Mouse (Mus musculus) C2C12 (cell line): ENCODE results near the gene Mfsd4b1. TPM values are rescaled to one million over a fixed set of nuclear protein-coding genes. Genes with fewer than 3 reads are reported as not detected.

Source experiments
- H3K27me3 ChIP-seq: one replicate; pipeline ENCODE4 v1.6.1; 2011; ENCODE audit not compliant: control insufficient read depth, insufficient read depth, insufficient read length
- H3K36me3 ChIP-seq: one replicate; pipeline ENCODE4 v1.6.1; 2011; ENCODE audit not compliant: control insufficient read depth, insufficient read depth
- H3K4me3 ChIP-seq: one replicate; pipeline ENCODE4 v1.5.1; 2011; ENCODE audit warnings: mild to moderate bottlenecking, control low read depth; ENCODE audit not compliant: poor library complexity, insufficient read depth, severe bottlenecking
- H3K79me2 ChIP-seq: one replicate; pipeline ENCODE4 v1.6.1; 2011; ENCODE audit not compliant: control insufficient read depth, insufficient read depth
- H3K79me3 ChIP-seq: one replicate; pipeline ENCODE4 v1.6.1; 2011; ENCODE audit warnings: low read depth, control low read depth
- H3ac ChIP-seq: one replicate; pipeline ENCODE3; 2011; ENCODE audit warnings: low read depth; ENCODE audit not compliant: control insufficient read depth, insufficient read length
- CEBPB ChIP-seq: IDR thresholded peaks from one replicate; pipeline ENCODE4 v1.6.1; 2011; ENCODE audit warnings: low read depth, mild to moderate bottlenecking, control low read depth, moderate library complexity
- CTCF ChIP-seq: IDR thresholded peaks from one replicate; pipeline ENCODE4 v1.5.1; 2011; ENCODE audit not compliant: control insufficient read depth, insufficient read depth, insufficient read length
- FOSL1 ChIP-seq: IDR thresholded peaks from one replicate; pipeline ENCODE4 v1.8.0; 2011; ENCODE audit warnings: mild to moderate bottlenecking, low read length; ENCODE audit not compliant: poor library complexity, insufficient read depth, severe bottlenecking
- MAX ChIP-seq: IDR thresholded peaks from one replicate; pipeline ENCODE4 v1.6.1; 2011; ENCODE audit warnings: mild to moderate bottlenecking, control low read depth
- MYOD1 ChIP-seq: IDR thresholded peaks from one replicate; pipeline ENCODE4 v1.6.1; 2011; ENCODE audit warnings: low read depth; ENCODE audit not compliant: control insufficient read depth, insufficient read length
- MYOG ChIP-seq: IDR thresholded peaks from one replicate; pipeline ENCODE4 v1.6.1; 2011; ENCODE audit not compliant: control insufficient read depth, insufficient read length; ENCODE audit errors: extremely low read depth
- USF1 ChIP-seq: IDR thresholded peaks from one replicate; pipeline ENCODE4 v1.6.1; 2011; ENCODE audit warnings: low read depth, mild to moderate bottlenecking, control low read depth, moderate library complexity
- polyA plus RNA-seq: library from polyadenylated mRNA; unstranded; fragments of >200 nt; fragmentation: generic; extraction: Trizol; gene quantifications from one replicate; pipeline ENCODE4 v1.2.1, GENCODE M21; 2012; ENCODE audit warnings: missing spikeins

Gene Mfsd4b1
- polyA plus RNA-seq, 1 experiment = not detected

DNA sequence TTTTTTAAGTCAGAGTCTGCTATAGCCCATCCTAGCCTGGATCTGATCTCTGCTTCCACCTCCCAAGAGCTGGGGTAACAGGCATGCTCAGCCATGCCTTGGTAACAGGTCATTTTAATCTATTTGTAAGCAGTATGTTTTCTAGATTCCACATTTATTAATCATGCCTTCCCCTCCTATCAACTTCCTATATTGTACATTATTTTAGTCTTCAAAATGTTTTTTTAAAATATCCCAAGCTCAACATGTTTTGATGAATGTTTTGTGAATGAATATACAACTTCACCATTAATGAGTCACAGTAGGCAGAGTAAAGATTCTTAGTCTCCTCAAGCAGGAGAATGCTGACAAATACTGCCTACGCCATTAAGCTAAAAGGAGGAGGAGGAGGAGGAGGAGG is 42.0 kb upstream of the Mfsd4b1 start:
- H3K79me3 ChIP-seq = no peaks in the 10 kb centered on the region
- H3K4me3 ChIP-seq = no peak overlapping the region
- TF ChIP-seq CTCF (no peak), USF1 (no peak), FOSL1 (no peak), MAX (no peak), MYOD1 (no peak), CEBPB (no peak), MYOG (no peak)
- H3ac ChIP-seq = no peak overlapping the region
- no peaks in the 10 kb centered on the region for H3K27me3 ChIP-seq
- no peaks in the 10 kb centered on the region for H3K36me3 ChIP-seq
- H3K79me2 ChIP-seq = no peaks in the 10 kb centered on the region

DNA sequence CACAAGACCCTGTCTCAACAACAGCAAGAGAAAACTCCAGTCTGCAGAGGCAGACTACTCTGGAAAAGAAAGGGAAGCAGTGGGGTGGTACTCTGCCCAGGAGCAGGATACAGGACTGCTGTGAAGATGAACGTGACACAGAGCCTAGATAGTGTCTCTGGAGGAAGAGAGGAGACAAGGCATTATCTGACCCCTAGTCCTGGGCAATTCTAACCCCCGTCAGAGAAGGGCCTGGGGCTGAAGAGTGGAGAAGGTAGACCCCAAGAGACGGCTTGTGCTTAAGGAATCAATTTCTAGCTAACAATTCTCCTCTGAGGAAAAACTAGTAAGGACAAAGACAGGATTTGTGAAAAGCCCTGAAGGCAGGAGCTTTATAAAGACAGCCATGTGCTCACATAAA is 40.3 kb upstream of the Mfsd4b1 start:
- Histone ChIP-seq H3K79me2 (no peaks in the 10 kb centered on the region), H3ac (no peak overlapping the region), H3K79me3 (no peaks in the 10 kb centered on the region), H3K4me3 (no peak overlapping the region), H3K36me3 (no peaks in the 10 kb centered on the region), H3K27me3 (no peaks in the 10 kb centered on the region)
- TF ChIP-seq USF1 (no peak), CTCF (no peak), FOSL1 (no peak), MYOG (no peak), MYOD1 (no peak), CEBPB (no peak), MAX (no peak)

DNA sequence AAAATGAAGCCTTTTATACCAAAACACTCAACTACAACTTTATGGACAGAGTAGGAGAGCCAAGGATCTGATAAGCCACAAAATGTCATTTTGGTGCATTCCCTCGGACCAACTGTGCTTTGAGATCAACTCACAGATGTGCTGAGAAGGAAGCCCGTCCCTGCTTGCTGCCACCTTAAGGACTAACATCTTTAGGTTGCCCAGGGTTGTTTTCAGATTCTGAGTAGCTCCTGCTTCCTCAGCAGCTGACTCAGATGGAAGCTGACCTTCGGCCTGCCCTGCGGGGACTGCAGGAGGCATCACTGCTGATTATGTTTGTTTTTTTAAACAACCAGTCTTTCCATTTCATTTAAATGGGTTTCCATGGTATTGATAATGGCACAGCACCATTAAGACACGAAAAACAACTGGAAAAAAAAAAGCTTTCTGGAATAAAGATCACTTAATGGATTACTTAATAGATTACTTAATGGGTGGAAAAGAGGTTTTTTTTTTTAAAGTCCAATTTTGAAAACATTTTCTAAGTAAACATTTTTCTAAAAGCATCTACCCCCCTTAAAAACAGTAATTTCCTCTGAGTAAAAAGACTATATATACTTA is 38.3 kb upstream of the Mfsd4b1 start:
- Histone ChIP-seq H3K79me2 (no peaks in the 10 kb centered on the region), H3K4me3 (no peak overlapping the region), H3K79me3 (no peaks in the 10 kb centered on the region), H3K27me3 (no peaks in the 10 kb centered on the region), H3K36me3 (no peaks in the 10 kb centered on the region), H3ac (no peak overlapping the region)
- TF ChIP-seq CTCF (no peak), MYOG (no peak), FOSL1 (no peak), MYOD1 (no peak), USF1 (no peak), MAX (no peak), CEBPB (no peak)

DNA sequence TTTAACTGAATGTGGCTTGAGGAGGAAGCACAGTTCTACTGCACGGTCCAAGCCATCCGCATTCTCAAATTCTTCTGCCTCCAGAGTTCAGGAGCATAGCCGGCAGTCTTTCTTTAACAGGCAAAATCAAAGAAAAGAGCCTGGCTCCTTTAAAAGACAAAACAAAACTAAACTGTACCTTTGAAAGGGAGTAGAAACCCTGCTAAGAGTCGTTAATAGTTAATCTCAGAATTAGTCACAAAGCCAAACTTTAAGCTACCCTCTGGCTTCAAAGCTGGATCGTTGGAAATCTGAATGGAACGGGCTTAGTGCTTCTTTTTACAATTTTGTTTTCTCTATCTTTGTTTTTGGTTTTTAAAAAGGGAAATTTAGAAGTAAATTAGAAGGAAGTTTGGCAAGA is 37.7 kb upstream of the Mfsd4b1 start:
- H3ac ChIP-seq = no peak overlapping the region
- H3K79me2 ChIP-seq = no peaks in the 10 kb centered on the region
- H3K4me3 ChIP-seq = no peak overlapping the region
- no peaks in the 10 kb centered on the region for H3K36me3 ChIP-seq
- no peaks in the 10 kb centered on the region for H3K79me3 ChIP-seq
- no peak for TF ChIP-seq MAX
- no peak for TF ChIP-seq CTCF
- no peak for TF ChIP-seq MYOG
- no peak for TF ChIP-seq FOSL1
- TF ChIP-seq USF1 = no peak
- TF ChIP-seq CEBPB = no peak
- no peaks in the 10 kb centered on the region for H3K27me3 ChIP-seq

DNA sequence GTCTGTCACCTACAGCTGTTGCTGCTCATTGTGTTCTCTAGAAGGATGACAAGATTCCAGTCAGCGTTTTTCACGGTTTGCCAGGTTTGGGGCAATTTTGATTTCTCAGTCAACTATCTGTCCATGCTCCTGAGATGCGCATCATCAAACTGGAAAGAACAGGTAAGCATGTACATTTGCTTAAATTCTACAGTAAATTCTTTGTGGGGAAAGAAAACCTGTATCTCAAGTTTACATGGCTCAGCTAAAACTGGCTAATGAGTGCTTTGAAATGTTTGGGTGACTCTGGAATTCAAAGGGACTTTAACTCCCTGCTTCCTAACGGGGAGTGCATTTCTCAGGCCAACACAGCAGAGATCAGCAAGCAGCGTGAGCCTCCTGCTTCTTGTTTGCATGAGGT is 36.9 kb upstream of the Mfsd4b1 start:
- H3K27me3 ChIP-seq = no peaks in the 10 kb centered on the region
- H3K36me3 ChIP-seq = no peaks in the 10 kb centered on the region
- H3ac ChIP-seq = no peak overlapping the region
- H3K79me3 ChIP-seq = no peaks in the 10 kb centered on the region
- H3K79me2 ChIP-seq = no peaks in the 10 kb centered on the region
- TF ChIP-seq FOSL1 (no peak), MAX (no peak), MYOG (no peak), USF1 (no peak), CEBPB (no peak)
- no peak overlapping the region for H3K4me3 ChIP-seq

DNA sequence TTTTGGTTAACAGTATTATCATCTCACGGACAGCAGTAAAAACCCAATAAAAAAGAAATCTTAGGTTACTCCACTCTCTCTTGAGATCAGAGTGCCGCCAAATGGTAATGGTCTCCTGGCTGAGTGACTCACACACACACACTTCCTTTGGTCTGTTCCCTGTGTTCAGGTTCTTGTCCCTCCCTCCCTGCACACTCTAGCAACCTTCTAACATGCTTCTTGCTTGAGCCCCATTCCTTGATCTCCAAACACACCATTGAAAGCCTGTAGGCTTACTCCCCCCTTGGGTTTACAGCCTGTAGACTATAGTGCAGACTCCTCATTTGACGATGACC is 33.7 kb upstream of the Mfsd4b1 start:
- Histone ChIP-seq H3K4me3 (no peak overlapping the region), H3K79me3 (no peaks in the 10 kb centered on the region), H3K27me3 (no peaks in the 10 kb centered on the region), H3K79me2 (no peaks in the 10 kb centered on the region), H3K36me3 (no peaks in the 10 kb centered on the region), H3ac (no peak overlapping the region)
- TF ChIP-seq MYOG = no peak
- no peak for TF ChIP-seq CTCF
- TF ChIP-seq MYOD1 = no peak
- no peak for TF ChIP-seq USF1
- no peak for TF ChIP-seq MAX
- TF ChIP-seq FOSL1 = no peak
- TF ChIP-seq CEBPB = no peak
